Mouse (Mus musculus) retina, postnatal 7 days (tissue): ENCODE measurements around the gene Arl15.

Source experiments
- DNase-seq: peaks from one replicate; pipeline ENCODE4 v3.0.0-alpha.2; 2012; ENCODE audit warnings: low read depth, low spot score

The Arl15 gene

DNA sequence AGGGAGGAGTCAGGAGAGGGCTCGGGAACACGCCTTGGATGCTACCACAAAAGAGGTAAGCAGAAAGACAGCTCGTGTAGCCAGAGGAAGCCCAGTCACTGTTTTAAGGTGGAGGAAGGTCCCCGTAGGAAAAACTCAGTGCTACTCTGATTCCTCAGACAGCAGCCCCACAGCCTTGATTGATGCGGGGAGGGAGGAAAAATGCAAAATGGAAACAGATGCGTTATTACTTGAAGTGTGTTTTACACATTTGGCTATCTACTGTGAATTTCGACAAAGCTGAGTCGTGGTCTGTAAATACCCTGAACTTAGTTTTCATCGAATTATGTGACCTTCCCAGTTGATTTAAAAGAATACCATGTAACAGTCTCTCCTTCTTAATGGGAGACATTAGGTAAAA is 296.9 kb downstream of the Arl15 start:
- no peak for DNase-seq

GRCm38 (mm10) chr13:114094151-114094875 is 300.0 kb downstream of the Arl15 start:
- no peak for DNase-seq

DNA sequence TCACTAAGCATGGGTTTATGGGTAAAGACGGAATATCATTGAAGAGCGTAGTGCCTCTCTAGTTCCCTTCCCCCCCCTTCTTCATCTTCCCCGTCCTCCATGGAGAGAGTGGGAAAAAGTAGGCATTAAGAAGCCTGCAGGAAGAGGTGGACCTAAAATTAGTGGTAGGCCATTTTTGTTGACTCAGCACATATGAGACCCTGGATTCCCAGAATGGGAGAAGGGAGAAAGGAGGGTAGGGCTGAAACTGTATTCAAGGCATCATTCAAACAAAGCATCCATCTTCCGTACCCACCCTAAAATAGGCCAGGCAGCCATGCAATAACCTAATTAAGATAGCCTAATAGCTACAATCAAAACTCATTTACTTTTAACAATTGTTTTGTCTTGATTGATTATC is 301.1 kb downstream of the Arl15 start:
- no peak for DNase-seq

GRCm38 (mm10) chr13:114096386-114096785 is 302.1 kb downstream of the Arl15 start:
- DNase-seq = no peak

DNA sequence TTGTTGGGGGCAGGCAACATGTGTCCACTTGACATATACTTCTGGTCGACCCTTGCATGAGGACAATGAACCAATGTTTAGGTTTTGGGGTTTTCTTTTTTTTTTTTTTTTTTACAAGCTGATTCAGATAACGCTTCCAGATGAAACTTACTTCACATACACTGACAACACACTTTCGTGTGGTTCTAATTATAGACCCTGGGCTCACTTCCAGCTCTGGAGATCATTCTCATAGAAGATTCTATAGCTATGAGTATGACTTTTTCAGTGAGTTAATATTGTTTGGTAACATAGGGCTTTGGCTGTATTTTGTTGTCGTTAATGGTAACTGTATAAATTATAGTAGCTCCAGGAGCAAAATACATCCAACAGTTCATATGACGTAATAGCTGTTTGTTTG is 306.9 kb downstream of the Arl15 start:
- no peak for DNase-seq

DNA sequence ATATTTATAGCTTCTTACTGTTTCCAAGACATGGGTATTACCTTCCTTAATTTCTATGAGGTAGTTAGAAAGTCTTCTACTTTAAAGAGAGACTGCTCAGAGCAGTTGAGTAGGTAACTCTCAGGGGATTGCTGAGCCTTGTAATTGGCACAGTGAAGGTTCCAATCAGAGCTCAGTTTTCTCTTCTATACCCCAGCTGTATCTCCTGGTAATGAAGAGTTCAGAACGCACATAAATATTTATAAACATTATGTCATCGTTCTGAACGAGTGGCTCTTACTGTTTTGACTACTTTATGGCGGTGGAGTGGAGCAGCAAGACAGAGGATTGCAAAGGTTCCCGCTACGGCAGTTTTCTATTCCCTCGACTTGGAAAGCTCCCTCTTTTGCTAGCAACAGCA is 311.8 kb downstream of the Arl15 start:
- DNase-seq = no peak

- no peak for DNase-seq
Measured at GRCm38 (mm10) chr13:114107499-114107898, 313.2 kb downstream of the Arl15 start.

DNA sequence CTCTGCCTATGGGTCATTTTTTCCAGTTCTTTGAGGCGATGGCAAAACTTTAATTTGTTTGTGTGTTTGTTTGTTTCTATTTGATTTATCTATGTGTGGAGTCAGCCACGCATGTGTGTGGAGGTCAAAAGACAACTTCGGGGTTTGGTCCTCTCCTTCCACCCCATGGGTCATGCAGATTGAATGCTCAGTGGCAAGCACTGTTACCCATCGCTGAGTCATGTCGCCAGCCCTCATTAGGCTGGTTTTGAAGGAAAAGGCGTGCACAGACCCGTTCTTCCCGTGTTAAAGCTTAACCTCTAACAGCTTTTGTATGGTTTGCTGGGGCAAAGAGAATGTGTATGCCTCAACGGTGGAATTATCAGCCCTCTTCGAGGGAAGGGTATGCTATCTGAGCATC is 315.1 kb downstream of the Arl15 start:
- no peak for DNase-seq

DNA sequence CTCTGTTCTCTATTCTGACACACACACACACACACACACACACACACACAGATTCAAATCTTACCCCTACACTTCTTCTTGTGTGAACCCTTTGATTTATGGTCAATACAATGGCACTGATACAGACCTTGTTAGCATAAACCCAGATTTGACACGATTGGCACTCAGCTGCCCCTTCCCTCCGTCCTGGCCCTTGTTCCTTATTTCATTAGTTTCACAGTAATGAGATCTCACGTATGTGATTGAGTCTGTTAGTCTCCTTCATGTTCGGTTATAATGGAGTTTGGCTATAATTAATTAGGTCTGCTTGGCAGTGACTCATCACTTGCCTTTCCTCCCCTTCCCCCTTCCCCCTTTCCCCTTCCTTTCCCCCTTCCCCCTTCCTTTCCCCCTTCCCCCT is 315.5 kb downstream of the Arl15 start:
- no peak for DNase-seq

DNA sequence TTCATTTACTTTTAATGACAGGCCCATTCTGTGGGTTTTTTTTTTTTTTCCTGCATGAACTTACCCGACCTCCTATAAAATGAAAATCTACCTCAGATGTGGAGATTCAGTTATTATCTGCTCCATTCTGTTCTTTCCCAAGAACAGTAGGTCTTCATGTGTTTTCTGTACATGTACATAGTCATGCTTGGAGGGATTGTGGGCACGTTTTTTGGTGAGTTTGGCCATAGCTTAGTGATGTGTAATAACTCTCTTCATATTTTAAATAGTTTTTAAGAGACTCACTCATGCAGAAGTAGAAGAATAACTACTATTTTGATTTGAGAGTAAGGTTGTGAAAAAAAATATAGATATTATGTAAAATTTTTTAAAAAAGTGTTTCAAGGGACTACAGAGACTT is 319.2 kb downstream of the Arl15 start:
- no peak for DNase-seq

DNA sequence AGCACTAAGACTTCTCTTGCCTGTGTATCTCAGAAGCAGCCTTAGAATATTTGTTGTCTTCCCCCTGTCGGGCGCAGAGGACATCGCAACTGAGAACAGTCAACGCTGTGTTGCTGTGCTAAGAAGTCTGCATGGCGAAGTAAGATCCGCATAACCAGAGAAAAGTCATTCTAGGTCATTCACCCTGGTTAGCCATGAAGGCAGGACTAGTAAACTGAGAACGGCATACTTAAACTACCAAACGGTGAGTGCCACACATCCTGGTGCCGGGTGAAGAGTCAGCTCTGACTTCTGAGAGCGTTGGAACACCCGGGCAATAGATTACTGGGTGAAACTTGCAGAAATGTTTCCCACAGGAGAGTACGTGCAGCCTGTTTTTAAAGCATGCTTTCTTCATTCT is 320.3 kb downstream of the Arl15 start:
- DNase-seq = no peak

DNA sequence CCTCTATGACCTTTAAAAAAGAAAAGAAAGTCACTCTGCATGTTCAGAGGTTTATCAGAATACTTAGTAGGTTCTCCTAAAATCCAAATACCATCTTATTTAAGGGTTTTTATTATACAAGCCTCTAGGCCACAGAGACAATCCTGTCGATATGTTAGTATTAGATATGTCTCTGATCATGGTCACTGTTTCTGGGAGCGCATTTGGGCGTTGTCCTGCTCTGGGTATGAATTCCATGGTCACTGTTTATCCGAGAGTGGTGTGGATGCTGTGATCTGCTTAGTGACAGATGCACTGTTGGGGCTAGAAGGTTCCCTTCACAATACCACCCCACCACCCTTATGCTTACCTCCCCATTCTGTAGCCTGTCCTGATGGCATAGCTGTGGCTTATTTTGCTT is 320.8 kb downstream of the Arl15 start:
- no peak for DNase-seq

DNA sequence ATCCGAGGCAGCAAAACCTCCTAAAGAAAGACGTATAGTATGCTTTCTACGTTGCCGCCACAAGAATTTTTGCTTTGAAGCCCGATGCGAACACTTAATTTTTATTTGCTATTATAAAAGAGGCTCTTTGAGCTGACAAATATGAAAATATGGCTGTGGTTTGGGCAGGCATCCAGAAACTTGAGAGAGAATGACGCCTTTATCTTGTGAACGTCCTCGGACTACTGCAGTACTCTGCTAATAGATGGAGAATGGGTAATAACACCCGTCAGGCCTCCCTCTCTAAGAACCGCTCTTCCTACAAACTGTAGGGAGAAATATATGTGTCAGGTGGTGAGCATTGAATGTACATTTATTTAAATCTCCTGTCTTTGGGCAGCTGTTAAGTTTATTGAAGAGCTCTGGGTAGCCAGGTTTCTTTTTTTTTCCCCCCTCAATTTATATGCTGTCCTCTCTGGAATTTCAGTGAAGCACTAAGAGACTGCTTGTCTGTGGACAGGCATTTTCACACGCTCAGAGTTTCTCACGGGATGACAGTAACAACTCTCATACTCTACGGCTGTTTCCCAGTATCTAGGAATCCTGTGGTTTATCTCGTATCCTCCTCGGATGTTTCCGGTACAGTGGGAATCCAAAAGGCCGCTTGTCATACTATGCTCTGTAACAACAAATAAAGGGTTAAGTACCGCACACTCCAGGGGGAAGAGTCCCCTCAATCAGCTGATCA is 324.0 kb downstream of the Arl15 start:
- no peak for DNase-seq

GRCm38 (mm10) chr13:114119816-114120215 is 325.5 kb downstream of the Arl15 start:
- DNase-seq = no peak

DNA sequence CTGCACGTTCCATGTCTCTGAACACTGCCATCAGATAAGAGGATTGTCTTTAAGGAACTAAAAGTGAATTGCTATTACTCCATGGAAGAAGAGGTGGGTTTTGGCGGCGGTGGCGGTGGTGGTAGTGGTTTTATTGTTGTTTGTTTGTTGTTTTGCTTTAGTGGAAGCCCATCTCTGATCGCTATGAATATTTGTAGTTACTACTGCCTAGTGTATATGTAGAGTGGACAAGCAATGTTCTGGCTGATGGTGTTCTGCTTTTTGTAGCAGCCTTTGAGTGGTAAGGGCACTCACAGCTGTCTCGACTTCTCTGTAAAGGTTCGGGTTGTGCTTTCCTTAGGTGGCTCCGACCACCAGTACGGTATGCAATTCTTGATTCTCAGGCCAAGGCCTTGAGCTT is 327.3 kb downstream of the Arl15 start:
- no peak for DNase-seq

- DNase-seq = no peak
Measured at GRCm38 (mm10) chr13:114123391-114123790, 329.1 kb downstream of the Arl15 start.

- no peak for DNase-seq
Measured at GRCm38 (mm10) chr13:114124385-114124784, 330.1 kb downstream of the Arl15 start.

DNA sequence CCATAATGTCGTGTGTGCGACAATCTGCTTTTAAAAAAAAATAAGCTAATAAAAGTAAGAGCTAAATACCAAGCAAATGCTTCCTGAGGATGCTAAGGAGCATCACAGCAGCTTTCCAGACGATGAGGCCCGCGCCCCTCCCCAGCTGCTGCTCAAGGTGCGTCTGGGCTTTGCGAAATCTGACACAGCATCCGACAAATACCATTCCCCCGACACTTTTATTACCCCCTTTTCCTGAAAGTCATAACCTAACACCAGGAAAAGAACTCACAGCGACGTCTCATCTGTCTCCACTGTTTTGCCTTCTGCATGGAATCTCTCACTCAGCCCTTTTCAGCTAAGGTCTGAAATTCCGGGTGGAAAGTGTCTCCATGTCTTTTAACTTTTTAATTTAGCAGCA is 330.7 kb downstream of the Arl15 start:
- DNase-seq = no peak

- DNase-seq = no peak
Measured at GRCm38 (mm10) chr13:114128366-114128765, 334.1 kb downstream of the Arl15 start.

DNA sequence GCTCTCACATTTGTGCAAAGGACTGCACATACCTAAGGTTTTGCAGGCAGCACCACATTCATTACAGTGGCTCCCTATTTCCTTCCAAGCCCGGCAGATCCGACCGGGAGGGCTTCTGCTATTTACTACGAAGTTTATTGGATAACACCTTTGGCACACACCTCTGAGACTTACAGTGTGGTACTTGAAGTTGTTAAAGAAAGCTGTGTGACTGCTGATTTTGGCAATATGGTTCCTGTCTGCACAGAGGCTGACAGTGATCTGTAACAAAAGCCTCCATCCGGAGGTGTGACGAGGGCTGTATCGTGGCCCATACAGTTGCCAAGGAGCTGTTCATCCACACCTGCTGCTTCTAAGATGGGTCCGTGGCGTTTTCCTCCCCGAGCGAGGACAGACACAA is 335.7 kb downstream of the Arl15 start:
- DNase-seq = no peak

GRCm38 (mm10) chr13:114130566-114131319 is 336.4 kb downstream of the Arl15 start:
- no peak for DNase-seq

DNA sequence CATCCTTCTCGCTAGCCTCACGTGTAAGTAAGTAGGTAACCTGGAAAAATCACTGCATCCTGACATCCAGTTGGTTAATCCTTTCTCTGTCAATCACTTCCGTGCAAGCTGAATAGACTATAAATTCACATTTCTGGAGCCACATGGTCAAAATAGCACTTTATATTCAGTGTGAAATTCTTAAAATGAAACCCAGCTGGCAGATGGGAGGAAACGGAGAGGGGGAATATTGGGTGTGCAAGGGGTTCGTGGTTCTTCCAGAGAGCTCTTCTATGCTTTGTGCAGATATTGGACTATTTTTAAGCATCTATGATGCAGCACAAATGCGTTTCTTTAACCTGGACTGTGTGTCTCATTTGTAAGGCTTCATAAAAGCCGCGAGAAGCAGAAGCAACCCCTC is 344.6 kb downstream of the Arl15 start:
- no peak for DNase-seq

- no peak for DNase-seq
Measured at GRCm38 (mm10) chr13:114139570-114139969, 345.3 kb downstream of the Arl15 start.
